9 mouse cellular contexts compared by ENCODE assay signal in the genomic region with DNA sequence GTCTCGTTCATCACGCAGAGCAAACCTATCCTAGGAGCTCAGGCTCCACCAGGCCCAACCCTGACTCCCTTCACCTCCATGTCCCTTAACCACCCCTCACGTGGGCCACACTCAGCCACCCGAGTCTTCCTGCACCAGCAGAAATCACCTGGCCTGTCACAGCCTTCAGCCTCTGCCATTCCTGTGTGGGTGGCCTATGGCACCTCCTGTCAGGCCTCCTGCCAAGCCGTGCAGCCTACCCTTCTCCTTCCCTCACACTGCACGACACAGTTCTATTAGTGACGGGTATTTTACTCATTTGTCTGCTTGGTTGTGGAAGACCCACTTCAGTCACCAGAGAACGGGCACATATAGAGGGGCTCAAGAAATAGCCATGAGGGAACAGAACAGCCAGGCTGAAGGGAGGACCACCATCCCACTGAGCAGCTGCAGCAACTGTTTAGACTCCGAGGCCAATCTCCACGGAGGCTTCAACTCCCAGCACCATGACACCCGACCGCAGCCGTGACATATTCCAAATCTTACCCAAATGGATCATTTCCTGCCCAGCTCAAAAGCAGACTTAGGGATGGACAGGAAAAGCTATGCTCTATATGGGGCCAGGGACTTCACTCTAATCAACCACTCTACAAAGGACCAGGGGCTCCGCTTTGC. TPM values are rescaled to one million over a fixed set of nuclear protein-coding genes. Genes with fewer than 3 reads are reported as not detected.
DNase-seq lines count a peak whose midpoint lies in the region; TF ChIP-seq lines count a peak whose summit lies in the region.
"Had no signal": no experiment of that assay in that cellular context is flagged by ENCODE, and none has a peak within 500 bp of the region (broad histone marks: within the 10 kb centered on the region; RNA-seq: fewer than 3 reads in every experiment).

No protein-coding gene starts in this region.

- DNase-seq in heart, adult 2 months = peak in 1 of 2 experiments; percentile 27
- DNase-seq in heart, postnatal 14 days = no peak
- DNase-seq in embryonic facial prominence, embryonic 10.5 days (ENCODE audit: low spot score) = no peak
- no peak for DNase-seq in limb, embryonic 10.5 days (ENCODE audit: low spot score)
- DNase-seq in thymus, adult 18-20 months = no peak
- no peak for DNase-seq in adipocyte (ENCODE audit: low spot score)
- no peak for DNase-seq in spleen, postnatal 4 days (ENCODE audit: low spot score in 2 of 2)

- no peak overlapping the region for H3K4me3 ChIP-seq in heart, adult 2 months
- H3K4me3 ChIP-seq in C2C12 (ENCODE audit: insufficient read depth, poor library complexity, severe bottlenecking) = no peak overlapping the region
- no peak overlapping the region for H3K4me3 ChIP-seq in embryonic facial prominence, embryonic 10.5 days
- H3K4me3 ChIP-seq in limb, embryonic 10.5 days = no peak overlapping the region

- H3K9me3 ChIP-seq in embryonic facial prominence, embryonic 10.5 days = no peaks in the 10 kb centered on the region
- H3K9me3 ChIP-seq in limb, embryonic 10.5 days (replicated peaks) = no peaks in the 10 kb centered on the region

- peaks cover 2% of the 10 kb centered on the region for H3K79me2 ChIP-seq in heart, adult 2 months (replicated peaks; ENCODE audit: control insufficient read depth, insufficient read depth, low read length)
- H3K79me2 ChIP-seq in C2C12 (ENCODE audit: control insufficient read depth, insufficient read depth) = peaks cover 100% of the 10 kb centered on the region

- peaks cover 69% of the 10 kb centered on the region for H3K79me3 ChIP-seq in C2C12 (ENCODE audit: low read depth)

- H3K27ac ChIP-seq in heart, adult 2 months = peak overlapping the region; percentile 73
- H3K27ac ChIP-seq in embryonic facial prominence, embryonic 10.5 days (replicated peaks) = peak overlapping the region; percentile 15
- H3K27ac ChIP-seq in limb, embryonic 10.5 days = peak overlapping the region; percentile 39; the same call in 1 of the 2 replicates

- no peak for TF ChIP-seq POLR2A in heart, adult 2 months (IDR thresholded peaks at IDR 0.05; ENCODE audit: insufficient read depth, low read depth, low read length)

- H3ac ChIP-seq in C2C12 (ENCODE audit: control insufficient read depth, insufficient read length, low read depth) = no peak overlapping the region

- H3K9ac ChIP-seq in heart, adult 2 months (ENCODE audit: low read depth, low read length) = peak overlapping the region; percentile 32; the same call in 1 of the 2 replicates

- no peaks in the 10 kb centered on the region for H3K27me3 ChIP-seq in heart, adult 2 months (ENCODE audit: control insufficient read depth, insufficient read depth, low read length)
- no peaks in the 10 kb centered on the region for H3K27me3 ChIP-seq in C2C12 (ENCODE audit: control insufficient read depth, insufficient read depth, insufficient read length)
- no peaks in the 10 kb centered on the region for H3K27me3 ChIP-seq in embryonic facial prominence, embryonic 10.5 days (replicated peaks; ENCODE audit: low read depth, poor library complexity, severe bottlenecking)
- H3K27me3 ChIP-seq in limb, embryonic 10.5 days (ENCODE audit: low read depth, poor library complexity, severe bottlenecking) = no peaks in the 10 kb centered on the region

- H3K4me1 ChIP-seq in heart, adult 2 months (ENCODE audit: control insufficient read depth, insufficient read depth, low read length) = peaks cover 69% of the 10 kb centered on the region
- H3K4me1 ChIP-seq in embryonic facial prominence, embryonic 10.5 days = peaks cover 92% of the 10 kb centered on the region
- H3K4me1 ChIP-seq in limb, embryonic 10.5 days = peaks cover 65% of the 10 kb centered on the region

- intact Hi-C loops in heart, adult 2 months (cut with DNase I) = no loop called here
- intact Hi-C loops in heart, postnatal 14 days (cut with DNase I) = no loop called here

- 39% methylated on average over 14 of the region's 14 CpGs for WGBS in heart, adult 2 months
- WGBS in embryonic facial prominence, embryonic 10.5 days = 79% methylated on average over 14 of the region's 14 CpGs
- WGBS in limb, embryonic 10.5 days = 83% methylated on average over 14 of the region's 14 CpGs

- no peak for TF ChIP-seq CTCF in heart, adult 2 months (IDR thresholded peaks at IDR 0.05)
- TF ChIP-seq CTCF in C2C12 (IDR thresholded peaks at IDR 0.05; ENCODE audit: control insufficient read depth, insufficient read depth, insufficient read length) = no peak

- peaks cover 3% of the 10 kb centered on the region for H3K36me3 ChIP-seq in heart, adult 2 months (ENCODE audit: control insufficient read depth, insufficient read depth, low read length)
- peaks cover 9% of the 10 kb centered on the region for H3K36me3 ChIP-seq in C2C12 (ENCODE audit: control insufficient read depth, insufficient read depth)
- H3K36me3 ChIP-seq in embryonic facial prominence, embryonic 10.5 days (replicated peaks) = peaks cover 87% of the 10 kb centered on the region
- H3K36me3 ChIP-seq in limb, embryonic 10.5 days = peaks cover 79% of the 10 kb centered on the region

- TF ChIP-seq EP300 in heart, adult 2 months (IDR thresholded peaks at IDR 0.05; ENCODE audit: insufficient read depth, low read depth, low read length) = no peak

TF ChIP-seq in C2C12, 6 proteins besides CTCF, POLR2A, EP300 and RAD21:
- TF ChIP-seq MYOD1 (IDR thresholded peaks at IDR 0.05; ENCODE audit: control insufficient read depth, insufficient read length, low read depth) (peak; percentile 9), USF1 (IDR thresholded peaks at IDR 0.05; ENCODE audit: low read depth) (no peak)

RNA-seq across cellular contexts. Expression of gene Soga1, which starts 10.2 kb away (rescaled TPM):
- total RNA-seq in heart, adult 2 months (2021) = 10 to 100 TPM; 10.0 to 11.7 TPM
- polyA plus RNA-seq in heart, adult 2 months (2012; rRNA removed) = 4.8 and 6.6 TPM in 2 replicates
- total RNA-seq in heart, postnatal 14 days (2021) = 10 to 100 TPM; 22.8 to 23.8 TPM
- 13.9 TPM for polyA plus RNA-seq in C2C12 (2012; fragmentation: generic; extraction: Trizol)
- polyA plus RNA-seq in embryonic facial prominence, embryonic 10.5 days (2016; fragmentation: Nextera tagmentation; extraction: Ambion mirVana) = 4.5 and 4.7 TPM in 2 replicates
- polyA plus RNA-seq in limb, embryonic 10.5 days (2016; fragmentation: Nextera tagmentation; extraction: Ambion mirVana) = 5.3 and 5.7 TPM in 2 replicates

RNA-seq across cellular contexts. Expression of gene Tldc2, which starts 18.0 kb away (rescaled TPM):
- not detected for total RNA-seq in heart, adult 2 months (2021)
- polyA plus RNA-seq in heart, adult 2 months (2012; rRNA removed) = not detected in 2 replicates
- total RNA-seq in heart, postnatal 14 days (2021) = not detected
- polyA plus RNA-seq in C2C12 (2012; fragmentation: generic; extraction: Trizol) = not detected
- polyA plus RNA-seq in embryonic facial prominence, embryonic 10.5 days (2016; fragmentation: Nextera tagmentation; extraction: Ambion mirVana) = not detected in 2 replicates
- polyA plus RNA-seq in limb, embryonic 10.5 days (2016; fragmentation: Nextera tagmentation; extraction: Ambion mirVana) = not detected in 2 replicates
- total RNA-seq: layer of hippocampus, postnatal 14 days had no signal

Comparison
In these comparisons a context has a peak if more than half of its experiments do, and no peak if none do; other contexts are left out.
1. H3K27ac ChIP-seq: peak in every context shown above with its lines; median percentile 73 in heart, adult 2 months; 39 in limb, embryonic 10.5 days; 15 in embryonic facial prominence, embryonic 10.5 days.